Mouse (Mus musculus): ENCODE data around the gene Trip6.

DNA sequence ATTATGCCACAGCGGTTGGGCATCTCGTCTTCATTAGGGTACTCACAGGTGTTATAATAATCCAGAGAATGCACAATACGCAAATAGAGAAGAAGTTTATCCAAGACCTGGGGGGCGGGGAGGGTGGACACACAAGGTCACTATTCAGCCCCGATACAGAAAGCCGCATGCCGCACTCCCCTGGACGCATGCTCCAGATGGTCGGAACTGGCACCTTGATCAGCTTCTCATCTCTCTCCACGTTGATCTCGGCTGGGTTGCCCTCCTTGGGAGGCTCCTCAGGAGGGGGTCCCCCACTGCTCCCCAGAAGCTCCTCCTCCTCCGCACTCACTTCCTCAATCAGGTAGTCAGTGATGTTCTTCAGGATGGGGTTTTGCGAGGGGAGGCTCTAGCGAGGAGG lies 17.1 kb downstream of the Trip6 start:
- TF ChIP-seq CTCF (IDR thresholded peaks at IDR 0.05; ENCODE audit: low read depth) = no peak
- TF ChIP-seq EP300 (IDR thresholded peaks at IDR 0.05; ENCODE audit: low read depth) = no peak
